28 mouse cellular contexts compared by ENCODE assay signal in genomic region chr5:136936750-136937149, GRCm38 (mm10). TPM values are rescaled to one million over a fixed set of nuclear protein-coding genes. Genes with fewer than 3 reads are reported as not detected.
"Had no signal": no experiment of that assay in that cellular context is flagged by ENCODE, and none has a peak within 500 bp of the region (broad histone marks: within the 10 kb centered on the region; RNA-seq: fewer than 3 reads in every experiment).

No protein-coding gene starts in this region.

- H3K27ac ChIP-seq: embryonic facial prominence, embryonic 10.5 days; embryonic facial prominence, embryonic 12.5 days; embryonic facial prominence, embryonic 13.5 days; embryonic facial prominence, embryonic 15.5 days; forebrain, embryonic 10.5 days; forebrain, embryonic 12.5 days; forebrain, embryonic 13.5 days; forebrain, embryonic 15.5 days; gastrocnemius, adult 2 months; heart, adult 2 months had no signal

- H3K4me2 ChIP-seq: embryonic facial prominence, embryonic 12.5 days; embryonic facial prominence, embryonic 13.5 days; embryonic facial prominence, embryonic 15.5 days; forebrain, embryonic 12.5 days; forebrain, embryonic 13.5 days; forebrain, embryonic 15.5 days had no signal

- H3K4me1 ChIP-seq: embryonic facial prominence, embryonic 10.5 days; embryonic facial prominence, embryonic 12.5 days; embryonic facial prominence, embryonic 13.5 days; embryonic facial prominence, embryonic 15.5 days; forebrain, embryonic 10.5 days; forebrain, embryonic 12.5 days; forebrain, embryonic 13.5 days; forebrain, embryonic 15.5 days had no signal

- H3K9ac ChIP-seq: embryonic facial prominence, embryonic 12.5 days; embryonic facial prominence, embryonic 13.5 days; embryonic facial prominence, embryonic 15.5 days; forebrain, embryonic 12.5 days; forebrain, embryonic 13.5 days; forebrain, embryonic 15.5 days; forebrain, postnatal 0 days had no signal

- H3K27me3 ChIP-seq: embryonic facial prominence, embryonic 12.5 days; embryonic facial prominence, embryonic 13.5 days; embryonic facial prominence, embryonic 15.5 days; forebrain, embryonic 12.5 days; forebrain, embryonic 13.5 days; forebrain, embryonic 15.5 days had no signal

- H3K36me3 ChIP-seq: embryonic facial prominence, embryonic 10.5 days; embryonic facial prominence, embryonic 12.5 days; embryonic facial prominence, embryonic 15.5 days; forebrain, embryonic 10.5 days; forebrain, embryonic 12.5 days; forebrain, embryonic 15.5 days had no signal

- DNase-seq: cerebellum, adult 8-10 months; cerebellum, adult 9-10 months; cerebellum, adult 9-11 months; cerebellum, postnatal 10 days; cerebellum, postnatal 25 days; cerebellum, postnatal 36 days; embryo, embryonic 11 days; forebrain, postnatal 0 days; gastrocnemius, adult 2 months; gastrocnemius, postnatal 10 days; gastrocnemius, postnatal 14 days; gastrocnemius, postnatal 25 days; gastrocnemius, postnatal 36 days; heart, adult 11 months; heart, adult 18-20 months; heart, adult 2 months had no signal

- H3K4me3 ChIP-seq: embryonic facial prominence, embryonic 10.5 days; embryonic facial prominence, embryonic 12.5 days; embryonic facial prominence, embryonic 13.5 days; embryonic facial prominence, embryonic 15.5 days; erythroblast, embryonic 14.5 days; forebrain, embryonic 10.5 days; forebrain, embryonic 12.5 days; forebrain, embryonic 13.5 days; forebrain, embryonic 15.5 days; gastrocnemius, adult 2 months; heart, adult 2 months had no signal

- ATAC-seq: forebrain, embryonic 13.5 days; forebrain, embryonic 14.5 days; forebrain, embryonic 15.5 days; forebrain, embryonic 16.5 days; forebrain, postnatal 0 days had no signal

- H3K9me3 ChIP-seq: embryonic facial prominence, embryonic 10.5 days; embryonic facial prominence, embryonic 12.5 days; embryonic facial prominence, embryonic 13.5 days; embryonic facial prominence, embryonic 15.5 days; forebrain, embryonic 12.5 days; forebrain, embryonic 15.5 days had no signal

RNA-seq across cellular contexts. Expression of gene Cldn15, which starts 29.7 kb away (rescaled TPM):
- polyA plus RNA-seq: forebrain, embryonic 11.5 days; forebrain, embryonic 14.5 days had no signal
